Mouse (Mus musculus): ENCODE data around the gene Ttc30b. TPM values are rescaled to one million over a fixed set of nuclear protein-coding genes. Genes with fewer than 3 reads are reported as not detected.
"Not testable (repeated sequence)": the region's sequence is repeated elsewhere in the genome, so short reads cannot be mapped to it uniquely, and the experiment has no call there.

Ttc30b gene
- total RNA-seq, 2 experiments from 2014 or later = 11.1 to 13.7 TPM

- DNase-seq = peak in 1 of 2 experiments; percentile 17
Observed at GRCm38 (mm10) chr2:75953320-75953719, 14.9 kb upstream of the Ttc30b start.

- DNase-seq = no peak
Observed at GRCm38 (mm10) chr2:75950685-75951084, 12.3 kb upstream of the Ttc30b start.

GRCm38 (mm10) chr2:75937520-75938116 is 767 bp downstream of the Ttc30b start:
- peak in 1 of 2 experiments; percentile 58 for DNase-seq

GRCm38 (mm10) chr2:75936685-75937084 is 1.7 kb downstream of the Ttc30b start:
- DNase-seq = not testable (repeated sequence)

- no peak for DNase-seq
Observed at GRCm38 (mm10) chr2:75933541-75933940, 4.8 kb downstream of the Ttc30b start.

- DNase-seq = no peak
Observed at GRCm38 (mm10) chr2:75930941-75931340, 7.4 kb downstream of the Ttc30b start.

- DNase-seq = no peak
Observed at GRCm38 (mm10) chr2:75929786-75930444, 8.5 kb downstream of the Ttc30b start.

GRCm38 (mm10) chr2:75929141-75929540 is 9.2 kb downstream of the Ttc30b start:
- no peak for DNase-seq

GRCm38 (mm10) chr2:75928011-75928410 is 10.4 kb downstream of the Ttc30b start:
- DNase-seq = no peak

- no peak for DNase-seq
Observed at GRCm38 (mm10) chr2:75926061-75926460, 12.3 kb downstream of the Ttc30b start.

GRCm38 (mm10) chr2:75923807-75924340 is 14.5 kb downstream of the Ttc30b start:
- no peak for DNase-seq

- DNase-seq = no peak
Observed at GRCm38 (mm10) chr2:75915040-75915439, 23.3 kb downstream of the Ttc30b start.

- no peak for DNase-seq
Observed at GRCm38 (mm10) chr2:75907142-75907541, 31.2 kb downstream of the Ttc30b start.

- DNase-seq = no peak
Observed at GRCm38 (mm10) chr2:75901869-75902268, 36.5 kb downstream of the Ttc30b start.

- DNase-seq = no peak
Observed at GRCm38 (mm10) chr2:75900281-75900680, 38.1 kb downstream of the Ttc30b start.

GRCm38 (mm10) chr2:75895711-75896110 is 42.7 kb downstream of the Ttc30b start:
- DNase-seq = no peak

- DNase-seq = no peak
Observed at GRCm38 (mm10) chr2:75891981-75892380, 46.4 kb downstream of the Ttc30b start.

Other genes with a start within 250 kb of the Ttc30b start
- gene Nfe2l2, start 233.9 kb downstream of the Ttc30b start, total RNA-seq (2021) = 10 to 100 TPM; 58.8 to 61.7 TPM
- 10 to 100 TPM; 32.4 to 33.7 TPM for gene Agps, start 106.4 kb downstream of the Ttc30b start, total RNA-seq (2021)
- gene Ttc30a2, start 39.6 kb upstream of the Ttc30b start, total RNA-seq (2021) = 1 to 10 TPM; 2.0 to 2.1 TPM
- 1 to 10 TPM; 3.1 to 3.3 TPM for gene Ttc30a1, start 43.4 kb upstream of the Ttc30b start, total RNA-seq (2021)